In the genomic region with DNA sequence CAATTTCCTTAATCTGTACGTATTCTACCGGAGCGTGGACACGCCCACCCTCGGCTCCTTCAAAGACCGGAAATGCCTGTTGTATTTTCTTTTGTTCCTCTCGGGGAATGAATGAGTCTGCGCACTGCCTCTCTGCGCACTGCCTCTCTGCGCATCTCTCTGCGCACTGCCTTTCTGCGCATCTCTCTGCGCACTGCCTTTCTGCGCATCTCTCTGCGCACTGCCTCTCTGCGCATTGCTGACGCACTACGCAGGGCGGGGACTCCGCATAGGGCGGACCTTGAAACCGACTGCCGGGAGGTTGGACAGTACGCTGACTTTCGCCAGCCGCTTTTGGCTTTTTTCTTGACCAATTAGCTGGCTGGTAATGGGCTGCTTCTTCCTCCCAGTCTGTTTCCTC, we compare ENCODE assay signal across 9 mouse cellular contexts. TPM values are rescaled to one million over a fixed set of nuclear protein-coding genes. Genes with fewer than 3 reads are reported as not detected.
DNase-seq lines count a peak whose midpoint lies in the region.
"Had no signal": no experiment of that assay in that cellular context is flagged by ENCODE, and none has a peak within 500 bp of the region (broad histone marks: within the 10 kb centered on the region; RNA-seq: fewer than 3 reads in every experiment).

No protein-coding gene starts in this region.

- DNase-seq in adrenal gland, adult 2 months, result peak; percentile 55
- DNase-seq in cerebellum, postnatal 25 days, result peak; percentile 40 to 67
- peak; percentile 25 for DNase-seq in heart, adult 8-10 months (ENCODE audit: low spot score)
- DNase-seq in kidney, adult 18-20 months, result peak; percentile 12
- peak; percentile 26 to 33 for DNase-seq in lung, adult 18-20 months
- peak; percentile 19 for DNase-seq in ovary, postnatal 36 days (ENCODE audit: low spot score)
- peak; percentile 27 for DNase-seq in testis, postnatal 14 days (ENCODE audit: low spot score)
- DNase-seq in urinary bladder, postnatal 25 days (ENCODE audit: low spot score), result peak; percentile 13

RNA-seq across cellular contexts. Expression of gene Zfp933, which starts 8.9 kb away (rescaled TPM):
- 10 to 100 TPM; 22.7 to 25.7 TPM for total RNA-seq in adrenal gland, adult 2 months (2021)
- 0.75 and 1.2 TPM in 2 replicates for polyA plus RNA-seq in adrenal gland, adult 2 months (2012; rRNA removed)
- total RNA-seq in heart, adult 8-10 months (2022), result 10 to 100 TPM in 3 of 4 experiments, 1 to 10 TPM in 1; 8.1 to 12.7 (median 11.4) TPM

RNA-seq across cellular contexts. Expression of gene Miip, which starts 29.3 kb away (rescaled TPM):
- 10 to 100 TPM; 13.9 to 16.5 TPM for total RNA-seq in adrenal gland, adult 2 months (2021)
- polyA plus RNA-seq in adrenal gland, adult 2 months (2012; rRNA removed), result 104 and 123 TPM in 2 replicates
- 1 to 10 TPM; 6.0 to 9.4 (median 7.2) TPM for total RNA-seq in heart, adult 8-10 months (2022)
- polyA plus RNA-seq: G1E had no signal

RNA-seq across cellular contexts. Expression of gene Fv1, which starts 29.5 kb away (rescaled TPM):
- total RNA-seq in adrenal gland, adult 2 months (2021), result 10 to 100 TPM in 1 of 2 experiments, 1 to 10 TPM in 1; 7.8 to 11.7 TPM
- 0.50 and 0.75 TPM in 2 replicates for polyA plus RNA-seq in adrenal gland, adult 2 months (2012; rRNA removed)
- 10 to 100 TPM; 17.8 to 23.1 (median 20.2) TPM for total RNA-seq in heart, adult 8-10 months (2022)
- total RNA-seq: G1E had no signal
- polyA plus RNA-seq: G1E had no signal

RNA-seq across cellular contexts. Expression of gene Zfp984, which starts 29.7 kb away (rescaled TPM):
- total RNA-seq in adrenal gland, adult 2 months (2021), result 1 to 10 TPM; 4.2 to 5.9 TPM
- 0.04 TPM in 1 of 2 replicates, not detected in the other for polyA plus RNA-seq in adrenal gland, adult 2 months (2012; rRNA removed)
- total RNA-seq in heart, adult 8-10 months (2022), result 1 to 10 TPM; 2.0 to 2.7 (median 2.4) TPM

Comparison
In these comparisons a context has a peak if more than half of its experiments do, and no peak if none do; other contexts are left out.
1. Peak in every context shown above with its lines: DNase-seq.